30 mouse cellular contexts compared by ENCODE assay signal in genomic region chr4:65947141-65947649, GRCm38 (mm10).
"Had no signal": no experiment of that assay in that cellular context is flagged by ENCODE, and none has a peak within 500 bp of the region (broad histone marks: within the 10 kb centered on the region; RNA-seq: fewer than 3 reads in every experiment).

No protein-coding gene starts in this region.

- H3K27me3 ChIP-seq: heart, embryonic 12.5 days; heart, embryonic 13.5 days; heart, embryonic 15.5 days; hindbrain, embryonic 12.5 days; hindbrain, embryonic 13.5 days; hindbrain, embryonic 15.5 days; intestine, embryonic 15.5 days; kidney, embryonic 15.5 days had no signal

- H3K9ac ChIP-seq: heart, embryonic 12.5 days; heart, embryonic 13.5 days; heart, embryonic 15.5 days; hindbrain, embryonic 12.5 days; hindbrain, embryonic 13.5 days; hindbrain, embryonic 14.5 days; hindbrain, embryonic 15.5 days; intestine, embryonic 15.5 days; kidney, embryonic 15.5 days had no signal

- H3K4me1 ChIP-seq: heart, embryonic 10.5 days; heart, embryonic 12.5 days; heart, embryonic 13.5 days; heart, embryonic 15.5 days; hindbrain, embryonic 10.5 days; hindbrain, embryonic 12.5 days; hindbrain, embryonic 13.5 days; hindbrain, embryonic 15.5 days; intestine, embryonic 15.5 days; kidney, embryonic 15.5 days had no signal

- H3K36me3 ChIP-seq: heart, embryonic 10.5 days; heart, embryonic 12.5 days; heart, embryonic 13.5 days; heart, embryonic 15.5 days; hindbrain, embryonic 10.5 days; hindbrain, embryonic 12.5 days; hindbrain, embryonic 13.5 days; hindbrain, embryonic 15.5 days; intestine, embryonic 15.5 days; kidney, embryonic 15.5 days had no signal

- H3K27ac ChIP-seq: heart, embryonic 10.5 days; heart, embryonic 13.5 days; heart, embryonic 15.5 days; hindbrain, embryonic 10.5 days; hindbrain, embryonic 12.5 days; hindbrain, embryonic 13.5 days; hindbrain, embryonic 14.5 days; hindbrain, embryonic 15.5 days; hindbrain, postnatal 0 days; intestine, embryonic 15.5 days; kidney, embryonic 15.5 days; kidney, postnatal 0 days; layer of hippocampus, adult 2 months had no signal

- DNase-seq: heart, postnatal 10 days; heart, postnatal 14 days; heart, postnatal 36 days; heart, postnatal 4 days; kidney, adult 11 months; kidney, adult 18-20 months; kidney, adult 2 months; kidney, adult 8-10 months; kidney, adult 9 months; kidney, postnatal 10 days; kidney, postnatal 14 days; kidney, postnatal 25 days; kidney, postnatal 36 days; kidney, postnatal 4 days; layer of hippocampus, adult 9-11 months; layer of hippocampus, postnatal 36 days had no signal

- H3K4me3 ChIP-seq: heart, embryonic 10.5 days; heart, embryonic 12.5 days; heart, embryonic 13.5 days; heart, embryonic 15.5 days; hindbrain, embryonic 10.5 days; hindbrain, embryonic 12.5 days; hindbrain, embryonic 13.5 days; hindbrain, embryonic 15.5 days; intestine, embryonic 15.5 days; kidney, embryonic 15.5 days; layer of hippocampus, adult 2 months had no signal
